Mouse (Mus musculus) cortical plate, adult 2 months (tissue): ENCODE measurements at regions not wholly inside any gene's neighbourhood (a gene's known extent, or its start where the extent isn't known, plus 50 kb on each side); places are given as distances from the start of the nearest gene placed in this dataset.

Experiments
- H3K27ac ChIP-seq: fragments of 200-500 bp; 2 replicates; pipeline ENCODE4 v1.5.1; 2012; ENCODE audit warnings: low read length, control low read depth, inconsistent platforms; ENCODE audit not compliant: insufficient read depth
- H3K4me1 ChIP-seq: fragments of 200-500 bp; 2 replicates; pipeline ENCODE4 v1.6.1; 2011; ENCODE audit warnings: low read length; ENCODE audit not compliant: control insufficient read depth, insufficient read depth
- H3K4me3 ChIP-seq: fragments of 200-500 bp; 2 replicates; pipeline ENCODE4 v1.5.1; 2011; ENCODE audit warnings: mild to moderate bottlenecking, low read length, control low read depth; ENCODE audit not compliant: insufficient read depth
- CTCF ChIP-seq: fragments of 200-500 bp; IDR thresholded peaks from 2 replicates; pipeline ENCODE4 v1.5.1; 2011; ENCODE audit warnings: mild to moderate bottlenecking, control low read depth, low read length; ENCODE audit not compliant: insufficient read depth; ENCODE audit errors: extremely low read depth
- POLR2A ChIP-seq: fragments of 200-500 bp; IDR thresholded peaks from 2 replicates; pipeline ENCODE4 v1.6.1; 2011; ENCODE audit warnings: mild to moderate bottlenecking, low read length, control low read depth; ENCODE audit not compliant: insufficient read depth; ENCODE audit errors: extremely low read depth

- Histone ChIP-seq H3K27ac (no peak overlapping the region), H3K4me3 (no peak overlapping the region), H3K4me1 (no peaks in the 10 kb centered on the region)
- no peak for TF ChIP-seq POLR2A
- TF ChIP-seq CTCF: no peak
These were observed 364.5 kb upstream of the Arglu1 start for GRCm38 (mm10) chr8:9054801-9055200.

GRCm38 (mm10) chr8:9051699-9052098 is 361.4 kb upstream of the Arglu1 start:
- Histone ChIP-seq H3K27ac (no peak overlapping the region), H3K4me3 (no peak overlapping the region), H3K4me1 (no peaks in the 10 kb centered on the region)
- TF ChIP-seq CTCF (no peak), POLR2A (no peak)

- no peak for TF ChIP-seq POLR2A
- TF ChIP-seq CTCF: no peak
- H3K27ac ChIP-seq: no peak overlapping the region
- H3K4me3 ChIP-seq: no peak overlapping the region
- no peaks in the 10 kb centered on the region for H3K4me1 ChIP-seq
These were observed 360.6 kb upstream of the Arglu1 start for GRCm38 (mm10) chr8:9050740-9051475.

- TF ChIP-seq POLR2A (no peak), CTCF (no peak)
- Histone ChIP-seq H3K4me3 (no peak overlapping the region), H3K27ac (no peak overlapping the region), H3K4me1 (no peaks in the 10 kb centered on the region)
These were observed 357.8 kb upstream of the Arglu1 start for GRCm38 (mm10) chr8:9048116-9048515.

- TF ChIP-seq CTCF (no peak), POLR2A (no peak)
- Histone ChIP-seq H3K27ac (no peak overlapping the region), H3K4me3 (no peak overlapping the region), H3K4me1 (no peaks in the 10 kb centered on the region)
These were observed 352.8 kb upstream of the Arglu1 start for GRCm38 (mm10) chr8:9042835-9043792.

- Histone ChIP-seq H3K27ac (no peak overlapping the region), H3K4me1 (no peaks in the 10 kb centered on the region), H3K4me3 (no peak overlapping the region)
- TF ChIP-seq POLR2A (no peak), CTCF (no peak)
These were observed 338.8 kb upstream of the Arglu1 start for GRCm38 (mm10) chr8:9029156-9029555.

- no peak overlapping the region for H3K27ac ChIP-seq
- no peak overlapping the region for H3K4me3 ChIP-seq
- TF ChIP-seq CTCF: no peak
- no peak for TF ChIP-seq POLR2A
- no peaks in the 10 kb centered on the region for H3K4me1 ChIP-seq
These were observed 337.4 kb upstream of the Arglu1 start for GRCm38 (mm10) chr8:9027672-9028071.

GRCm38 (mm10) chr8:9025872-9026271 is 335.6 kb upstream of the Arglu1 start:
- no peak for TF ChIP-seq POLR2A
- no peak for TF ChIP-seq CTCF
- H3K4me1 ChIP-seq: no peaks in the 10 kb centered on the region
- no peak overlapping the region for H3K4me3 ChIP-seq

GRCm38 (mm10) chr8:9025378-9025777 is 335.1 kb upstream of the Arglu1 start:
- TF ChIP-seq POLR2A (no peak), CTCF (no peak)
- Histone ChIP-seq H3K4me3 (no peak overlapping the region), H3K27ac (no peak overlapping the region), H3K4me1 (no peaks in the 10 kb centered on the region)

More at GRCm38 (mm10) chr8:9025872-9026271, 335.6 kb upstream of the Arglu1 start:
- H3K27ac ChIP-seq: no peak overlapping the region
